ENCODE assay signal across 11 mouse cellular contexts in the genomic region with DNA sequence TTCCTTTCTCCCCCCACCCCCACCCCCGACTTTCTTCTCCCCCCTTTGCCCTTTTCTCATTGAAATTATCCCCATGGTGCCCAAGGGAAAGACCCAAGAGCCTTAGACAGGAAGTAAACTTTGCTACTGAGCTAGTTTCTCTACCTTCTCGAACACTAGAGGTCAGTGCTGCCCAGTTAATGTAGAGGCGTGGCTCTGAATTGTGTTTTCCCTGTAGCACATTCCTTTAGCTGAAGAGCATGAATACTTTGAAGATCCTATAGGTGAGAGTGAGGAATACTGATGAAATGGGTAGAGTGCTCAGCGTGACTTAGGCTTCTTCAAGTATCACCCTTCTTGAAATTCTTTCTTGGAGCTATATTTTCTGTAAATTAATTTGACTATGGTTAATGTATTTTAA. TPM values are rescaled to one million over a fixed set of nuclear protein-coding genes. Genes with fewer than 3 reads are reported as not detected.
A peak's percentile ranks its signal among the peaks of the same experiment; 100 is the strongest.
DNase-seq lines count a peak whose midpoint lies in the region; ATAC-seq lines count a peak whose summit lies in the region.
"Had no signal": no experiment of that assay in that cellular context is flagged by ENCODE, and none has a peak within 500 bp of the region (broad histone marks: within the 10 kb centered on the region; RNA-seq: fewer than 3 reads in every experiment).

No protein-coding gene starts in this region.

- DNase-seq in adrenal gland, adult (ENCODE audit: inconsistent age in 2 of 2, low spot score in 1 of 2): peak; percentile 3 to 48
- DNase-seq in adrenal gland, adult 8-10 months: no peak
- peak; percentile 73 for DNase-seq in ES-CJ7 (ENCODE audit: low read depth, low spot score)
- peak; percentile 18 for DNase-seq in forebrain, embryonic 10.5 days (ENCODE audit: extremely low spot score, low spot score)
- peak; percentile 58 to 66 for DNase-seq in layer of hippocampus, postnatal 10 days (ENCODE audit: low spot score in 2 of 2)
- DNase-seq in natural killer cell, adult 2 months (ENCODE audit: low spot score in 2 of 2): no peak

- 7% methylated on average over 4 of the region's 4 CpGs for WGBS in forebrain, embryonic 10.5 days
- 3% methylated on average over 4 of the region's 4 CpGs for WGBS in neural tube, embryonic 14.5 days

- H3K4me1 ChIP-seq in forebrain, embryonic 10.5 days: peaks cover 10% of the 10 kb centered on the region; the same call in 1 of the 2 replicates
- H3K4me1 ChIP-seq in neural tube, embryonic 14.5 days (ENCODE audit: control insufficient read depth, insufficient read depth, low read length): no peaks in the 10 kb centered on the region
- H3K4me1 ChIP-seq: limb, embryonic 12.5 days; stomach, embryonic 15.5 days had no signal

- H3K36me3 ChIP-seq in forebrain, embryonic 10.5 days (replicated peaks): no peaks in the 10 kb centered on the region
- H3K36me3 ChIP-seq in neural tube, embryonic 14.5 days (ENCODE audit: control insufficient read depth, insufficient read depth, low read length): no peaks in the 10 kb centered on the region
- H3K36me3 ChIP-seq: limb, embryonic 12.5 days; stomach, embryonic 15.5 days had no signal

- peak overlapping the region; percentile 45; the same call in 1 of the 2 replicates for H3K4me2 ChIP-seq in neural tube, embryonic 14.5 days (ENCODE audit: low read depth, low read length)
- H3K4me2 ChIP-seq: limb, embryonic 12.5 days; stomach, embryonic 15.5 days had no signal

- H3K9ac ChIP-seq in neural tube, embryonic 14.5 days (replicated peaks; ENCODE audit: low read depth, low read length): no peak overlapping the region
- H3K9ac ChIP-seq: limb, embryonic 12.5 days; stomach, embryonic 15.5 days had no signal

- H3K27me3 ChIP-seq in forebrain, embryonic 10.5 days (ENCODE audit: poor library complexity, severe bottlenecking): no peaks in the 10 kb centered on the region
- no peaks in the 10 kb centered on the region for H3K27me3 ChIP-seq in neural tube, embryonic 14.5 days (ENCODE audit: control insufficient read depth, insufficient read depth, low read length)
- H3K27me3 ChIP-seq: limb, embryonic 12.5 days; stomach, embryonic 15.5 days had no signal

- H3K27ac ChIP-seq in forebrain, embryonic 10.5 days: no peak overlapping the region
- H3K27ac ChIP-seq in neural tube, embryonic 14.5 days (ENCODE audit: low read depth, low read length): no peak overlapping the region
- H3K27ac ChIP-seq: limb, embryonic 12.5 days; stomach, embryonic 15.5 days had no signal

- peak; percentile 69 for ATAC-seq in neural tube, embryonic 14.5 days (ENCODE audit: low read depth)
- no peak for ATAC-seq in megakaryocyte progenitor cell, adult 5-6 weeks (replicated peaks; ENCODE audit: poor library complexity)

- H3K4me3 ChIP-seq in forebrain, embryonic 10.5 days: no peak overlapping the region
- H3K4me3 ChIP-seq in neural tube, embryonic 14.5 days (ENCODE audit: low read depth, low read length): peak overlapping the region; percentile 33
- H3K4me3 ChIP-seq: limb, embryonic 12.5 days; stomach, embryonic 15.5 days had no signal

- no peaks in the 10 kb centered on the region for H3K9me3 ChIP-seq in forebrain, embryonic 10.5 days
- no peaks in the 10 kb centered on the region for H3K9me3 ChIP-seq in neural tube, embryonic 14.5 days (ENCODE audit: control insufficient read depth, low read length)
- H3K9me3 ChIP-seq: limb, embryonic 12.5 days; stomach, embryonic 15.5 days had no signal

RNA-seq across cellular contexts. Expression of a gene that starts 1.6 kb away (rescaled TPM):
- under 1 TPM; 0.24 to 0.52 (median 0.40) TPM for total RNA-seq in adrenal gland, adult 8-10 months (2022)
- 0.06 and 0.09 TPM in 2 replicates for polyA plus RNA-seq in forebrain, embryonic 10.5 days (2016; fragmentation: Nextera tagmentation; extraction: Ambion mirVana)
- 10 to 100 TPM; 19.8 to 21.9 TPM for total RNA-seq in layer of hippocampus, postnatal 10 days (2021)
- polyA plus RNA-seq in neural tube, embryonic 14.5 days (2014; fragmentation: Nextera tagmentation; extraction: Ambion mirVana): 4.0 and 6.0 TPM in 2 replicates
- total RNA-seq in megakaryocyte progenitor cell, adult 5-6 weeks (2015): not detected in 2 replicates
- not detected in 2 replicates for total RNA-seq in megakaryocyte progenitor cell, adult 5-6 weeks (2017)
- total RNA-seq: common myeloid progenitor, adult 5-6 weeks had no signal
- polyA plus RNA-seq: limb, embryonic 12.5 days; stomach, embryonic 15.5 days had no signal

Comparison
In these comparisons a context has a peak if more than half of its experiments do, and no peak if none do; other contexts are left out.
1. DNase-seq: peak in adrenal gland, adult (2 of 2), ES-CJ7 (single experiment), forebrain, embryonic 10.5 days (single experiment) and layer of hippocampus, postnatal 10 days (2 of 2); none in adrenal gland, adult 8-10 months (single experiment) and natural killer cell, adult 2 months (0 of 2).
2. RNA of a gene that starts 1.6 kb away (total RNA-seq): 19.8 to 21.9 TPM in layer of hippocampus, postnatal 10 days; 0.24 to 0.52 TPM in adrenal gland, adult 8-10 months and not detected in megakaryocyte progenitor cell, adult 5-6 weeks; every median in the first group is over 10 times any median in the second.